Mouse (Mus musculus): ENCODE measurements at regions not wholly inside any gene's neighbourhood (a gene's known extent, or its start where the extent isn't known, plus 50 kb on each side); places are given as distances from the start of the nearest gene placed in this dataset.

GRCm38 (mm10) chr13:90402061-90402460 lies 312.7 kb upstream of the Xrcc4 start:
- TF ChIP-seq POLR2A (IDR thresholded peaks at IDR 0.05; ENCODE audit: borderline replicate concordance, extremely low read depth, insufficient read depth, insufficient read length, poor library complexity, severe bottlenecking), result no peak
- TF ChIP-seq CTCF (IDR thresholded peaks at IDR 0.05; ENCODE audit: borderline replicate concordance, extremely low read depth, insufficient read depth, insufficient read length), result no peak

All from brain, embryonic 14.5 days (tissue).